Mouse (Mus musculus) skeletal muscle tissue, postnatal 0 days (tissue): ENCODE data around the gene Snx17. TPM values are rescaled to one million over a fixed set of nuclear protein-coding genes. Genes with fewer than 3 reads are reported as not detected.

Experiments
- polyA plus RNA-seq: library from polyadenylated mRNA; unstranded; fragments of >200 nt; fragmentation: Nextera tagmentation; extraction: Ambion mirVana; gene quantifications from 2 replicates; pipeline ENCODE4 v1.2.1, GENCODE M21; 2015

Snx17 gene
- 96.4 and 109 TPM in 2 replicates for polyA plus RNA-seq

DNA sequence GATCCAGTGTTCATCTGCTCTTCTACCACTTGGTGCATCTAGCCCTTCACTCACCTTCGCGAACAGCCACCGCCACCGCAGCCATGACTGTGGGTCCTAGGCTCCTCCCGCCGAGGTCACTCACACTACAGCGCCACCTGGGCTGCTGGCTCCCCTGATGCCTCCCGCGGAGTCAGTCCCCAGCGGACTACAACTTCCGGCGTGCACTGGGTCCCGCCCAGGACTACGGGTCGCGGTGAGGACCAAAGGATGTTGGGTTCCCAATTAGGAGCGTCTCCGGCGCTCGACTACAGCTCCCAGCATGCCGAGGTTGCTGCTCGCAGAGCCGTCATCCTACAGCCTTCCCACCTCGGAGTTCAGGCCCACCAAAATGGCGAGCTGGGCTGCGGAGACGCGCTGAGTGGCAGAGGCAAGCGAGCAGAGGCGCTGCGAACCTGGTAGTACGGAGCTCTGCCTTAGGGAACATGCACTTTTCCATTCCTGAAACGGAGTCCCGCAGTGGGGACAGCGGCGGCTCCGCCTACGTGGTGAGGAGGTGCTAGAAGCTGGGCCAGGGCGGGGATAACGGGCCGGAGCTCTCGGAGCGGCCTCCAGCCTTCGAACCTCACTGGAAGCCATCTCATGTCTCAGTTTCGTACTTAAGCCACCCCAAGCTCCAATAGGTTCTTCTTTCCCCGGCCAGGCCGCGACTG, at the start of gene Snx17, which contains the start of gene Eif2b4:
Gene Snx17 (plus strand): TSS at position 289 of the 692 bp plus-strand sequence.
Gene Eif2b4 (minus strand): TSS at position 492 of the 692 bp plus-strand sequence.

DNA sequence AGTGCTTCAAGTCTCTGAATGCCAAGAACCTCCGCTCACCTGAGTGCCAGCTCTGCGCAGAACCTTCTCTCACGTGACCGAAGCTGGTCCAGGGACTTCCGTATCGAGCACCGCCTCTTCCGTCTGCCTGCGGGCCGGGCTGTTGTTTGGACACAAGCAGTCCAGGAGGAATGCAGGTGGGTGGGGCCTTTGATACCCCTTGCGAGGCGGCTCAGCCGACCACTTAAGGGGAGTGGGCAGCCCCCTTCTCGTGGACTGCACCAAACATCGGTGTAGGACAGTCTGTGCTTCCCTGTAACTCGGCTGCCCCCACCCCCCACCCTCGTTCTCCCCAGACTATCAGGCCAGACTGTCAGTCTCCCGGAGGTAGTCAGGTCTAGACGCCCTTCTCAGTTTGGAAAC, 38.9 kb upstream of the Snx17 start, which contains the start of gene Mpv17:
Gene Mpv17 (minus strand): TSS at position 100 of the 402 bp plus-strand sequence.

DNA sequence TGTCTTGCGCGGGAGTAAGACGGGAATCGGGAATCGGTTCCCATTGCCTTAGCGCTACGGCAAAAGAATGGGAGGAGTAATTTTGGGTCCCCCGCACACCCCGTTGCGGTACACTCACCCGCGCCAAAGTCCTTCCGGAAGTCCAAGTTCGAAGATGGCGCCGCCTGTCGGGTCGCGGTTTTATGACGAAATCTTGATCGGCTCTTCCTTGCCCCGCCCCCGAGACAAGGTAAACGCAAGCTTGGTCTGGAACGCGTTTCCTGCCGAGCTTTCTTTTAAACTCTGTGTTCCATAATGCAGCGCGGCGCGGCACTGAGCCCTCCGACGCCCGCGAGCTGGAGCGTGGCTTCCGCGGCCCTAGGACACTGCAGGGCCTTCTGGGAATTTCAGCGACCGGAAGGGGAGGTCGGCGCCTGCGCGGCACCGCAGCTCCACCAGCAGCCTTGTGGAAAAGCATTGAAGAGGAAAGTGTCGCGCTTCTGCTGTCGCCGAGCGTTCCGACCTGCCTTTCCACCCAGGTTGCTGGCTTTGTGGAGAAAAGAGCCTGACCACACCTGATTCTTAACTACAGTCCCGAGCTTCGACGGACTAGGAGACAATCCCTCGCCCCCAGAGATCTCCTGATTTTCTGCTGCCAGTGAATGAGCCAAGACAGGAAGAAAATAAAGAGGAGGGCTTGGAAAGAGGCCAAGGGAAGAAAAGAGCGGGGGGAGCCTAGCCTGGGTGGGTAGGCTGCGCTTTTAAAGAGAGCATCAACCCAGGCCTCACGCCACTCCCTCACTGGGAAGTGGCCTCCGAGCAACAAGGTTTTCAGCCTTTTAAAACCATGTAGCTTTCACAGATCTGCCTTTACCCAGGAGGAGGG, 13.0 kb upstream of the Snx17 start, which contains the start of the genes Gm29609 and Gtf3c2:
Gene Gm29609 (minus strand): TSS at position 146 of the 865 bp plus-strand sequence.
Gene Gtf3c2 (minus strand): TSS at position 379 of the 865 bp plus-strand sequence.

DNA sequence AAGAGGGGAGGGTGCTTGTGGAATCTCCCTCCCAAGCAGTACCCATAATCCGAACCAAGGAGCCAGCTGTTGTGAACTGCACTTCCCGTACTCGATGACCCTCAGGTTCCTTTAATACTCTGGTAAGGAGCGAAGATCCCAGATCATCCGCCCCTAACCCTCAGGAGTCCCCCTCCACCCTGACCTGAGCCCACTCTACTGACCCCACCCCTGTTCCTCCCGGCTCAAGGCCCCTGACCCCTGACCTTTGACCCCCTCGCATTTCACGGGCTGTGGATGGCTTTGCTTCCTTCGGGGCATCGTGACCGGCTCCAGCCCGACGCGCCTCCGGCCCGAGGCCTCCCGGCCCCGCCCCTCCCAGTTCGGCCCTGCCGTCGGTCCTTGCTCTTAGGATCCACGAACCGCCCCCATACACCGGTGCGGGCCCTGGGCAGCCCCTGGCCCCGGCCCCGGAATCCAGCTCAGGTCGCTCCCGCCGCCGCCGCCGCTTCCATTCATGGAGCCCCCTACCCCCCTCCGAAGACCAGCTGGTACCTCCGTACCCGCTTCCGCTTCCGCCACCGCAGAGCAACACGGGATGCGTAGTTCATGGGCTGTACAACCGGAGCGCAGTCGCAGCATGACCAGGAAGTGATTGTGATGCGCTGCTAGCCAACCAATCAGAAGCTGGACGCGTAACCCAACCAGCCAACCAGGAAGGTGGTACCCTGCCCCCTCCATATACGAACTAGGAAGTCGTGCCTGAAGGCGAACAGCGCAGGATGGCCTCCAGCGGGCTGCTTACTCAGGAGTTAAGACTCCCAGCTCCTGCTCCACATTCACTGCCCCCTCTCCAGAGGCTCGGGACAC, 8.9 kb downstream of the Snx17 start, which contains the start of gene Zfp513:
Gene Zfp513 (minus strand): TSS at position 562 of the 849 bp plus-strand sequence.

DNA sequence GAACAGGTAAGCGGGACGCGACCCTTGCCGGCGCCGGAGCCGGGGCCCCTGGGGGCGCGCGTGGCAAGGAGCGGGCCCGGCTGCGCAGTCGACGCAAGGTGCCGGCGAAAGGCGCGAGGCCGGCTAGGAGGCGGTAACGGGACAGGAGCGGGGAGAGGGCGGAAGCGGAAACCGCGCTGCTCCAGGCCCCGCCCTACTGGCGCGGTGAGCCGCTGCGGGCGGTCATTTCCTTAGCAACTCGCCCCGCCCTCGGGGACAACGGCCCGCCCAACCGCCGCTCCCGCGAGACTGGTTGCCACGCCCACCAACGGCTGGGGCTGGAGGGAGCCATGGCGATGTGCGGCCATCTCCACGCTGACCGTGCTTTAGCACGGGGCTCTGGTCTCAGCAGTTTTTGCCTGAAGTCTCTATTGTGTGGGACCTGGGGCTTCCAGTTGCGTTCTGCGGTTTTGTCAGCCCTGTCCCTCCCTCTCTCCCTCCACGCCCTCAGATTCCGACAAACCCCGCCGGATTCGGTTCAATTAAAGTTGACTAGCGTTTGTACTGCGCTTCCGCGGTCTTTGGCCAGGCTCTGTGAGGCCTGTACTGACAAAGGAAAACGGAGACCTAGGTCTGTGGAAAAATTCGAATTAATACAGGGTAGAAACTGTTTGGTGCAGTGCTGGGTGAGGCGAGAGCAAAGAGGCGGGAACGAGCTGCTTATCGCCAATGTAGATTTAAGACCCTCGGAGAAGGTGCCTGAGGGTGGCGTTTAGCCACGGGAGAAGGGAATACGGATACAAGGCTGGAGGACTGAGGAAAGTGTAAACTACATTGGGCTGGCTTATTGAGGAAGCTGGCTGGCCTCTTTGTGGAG, 27.6 kb downstream of the Snx17 start, which contains the start of gene Ppm1g:
Gene Ppm1g (minus strand): TSS at position 240 of the 856 bp plus-strand sequence.

DNA sequence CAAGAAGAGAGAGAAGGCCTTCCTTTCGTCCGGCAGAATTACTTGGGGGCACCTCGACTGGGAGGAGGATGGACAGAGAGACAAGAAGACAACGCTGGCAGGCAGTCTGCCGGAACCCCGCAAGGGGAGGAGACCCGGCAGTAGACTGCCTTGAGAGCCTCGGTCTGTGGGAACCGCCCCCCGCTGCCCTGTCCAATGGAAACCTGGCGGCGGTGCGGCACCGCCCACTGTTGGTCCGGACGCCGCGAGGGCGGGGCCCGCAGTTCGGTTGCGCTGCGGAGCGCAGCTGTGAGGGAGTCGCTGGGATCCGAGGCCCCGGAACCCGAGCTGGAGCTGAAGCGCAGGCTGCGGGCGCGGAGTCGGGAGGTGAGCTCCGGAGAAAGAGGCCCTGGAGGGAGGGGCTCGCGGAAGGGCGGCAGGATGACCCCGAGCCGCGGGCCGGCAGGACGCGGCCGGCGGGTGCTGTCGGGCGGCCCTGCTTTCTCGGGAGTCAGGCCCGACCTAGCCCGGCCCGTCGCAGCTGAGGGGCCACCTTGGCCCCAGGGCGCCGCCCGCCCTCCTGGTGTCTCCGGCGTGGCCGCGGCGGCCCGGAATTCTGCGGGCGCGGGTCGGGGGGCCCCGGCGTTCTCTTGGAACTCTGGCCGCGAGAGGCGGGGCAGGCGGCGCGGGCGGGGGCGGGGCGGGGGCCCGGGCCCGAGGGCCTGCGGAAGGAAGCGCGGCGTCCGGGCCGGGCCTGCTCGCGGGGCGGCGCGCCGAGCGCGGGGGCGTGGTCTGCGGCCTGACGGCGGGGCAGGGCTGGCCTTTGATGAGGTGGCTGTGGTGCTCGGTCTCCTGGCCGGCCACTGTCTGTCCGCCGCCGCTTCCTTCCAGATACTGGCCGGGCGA, 47.9 kb downstream of the Snx17 start, which contains the start of the genes Nrbp1 and Gm9970:
Gene Nrbp1 (plus strand): TSS at position 228 of the 885 bp plus-strand sequence.
Gene Gm9970 (minus strand): TSS at position 596 of the 885 bp plus-strand sequence.

Other genes starting within 250 kb of the Snx17 start
- 18.3 and 20.6 TPM in 2 replicates for gene Cgref1, start 247.6 kb upstream of the Snx17 start, polyA plus RNA-seq
- gene Preb, start 232.9 kb upstream of the Snx17 start, polyA plus RNA-seq: 84.0 and 85.7 TPM in 2 replicates
- gene Tcf23, start 224.6 kb upstream of the Snx17 start, polyA plus RNA-seq: 0.07 TPM in 1 of 2 replicates, not detected in the other
- 262 and 282 TPM in 2 replicates for gene Atraid, start 144.9 kb upstream of the Snx17 start, polyA plus RNA-seq
- 10.1 and 11.2 TPM in 2 replicates for gene Slc5a6, start 144.3 kb upstream of the Snx17 start, polyA plus RNA-seq
- 6.1 and 6.4 TPM in 2 replicates for gene Cad, start 138.4 kb upstream of the Snx17 start, polyA plus RNA-seq
- not detected in 2 replicates for gene Dnajc5g, start 86.9 kb upstream of the Snx17 start, polyA plus RNA-seq
- 0.08 TPM in 1 of 2 replicates, not detected in the other for gene Slc30a3, start 85.0 kb upstream of the Snx17 start, polyA plus RNA-seq
- 210 and 232 TPM in 2 replicates for gene Trim54, start 76.5 kb upstream of the Snx17 start, polyA plus RNA-seq
- 1.1 TPM in 2 replicates for gene Ucn, start 54.4 kb upstream of the Snx17 start, polyA plus RNA-seq
- gene Mpv17, start 39.0 kb upstream of the Snx17 start, polyA plus RNA-seq: 62.8 and 67.1 TPM in 2 replicates
- gene Gm29609, start 13.3 kb upstream of the Snx17 start, polyA plus RNA-seq: 0.51 and 0.68 TPM in 2 replicates
- 20.8 and 21.8 TPM in 2 replicates for gene Gtf3c2, start 13.1 kb upstream of the Snx17 start, polyA plus RNA-seq
- gene Eif2b4, start 203 bp downstream of the Snx17 start, polyA plus RNA-seq: 61.4 and 74.4 TPM in 2 replicates
- 3.6 and 6.5 TPM in 2 replicates for gene Zfp513, start 9.1 kb downstream of the Snx17 start, polyA plus RNA-seq
- gene Ppm1g, start 27.5 kb downstream of the Snx17 start, polyA plus RNA-seq: 37.5 and 45.6 TPM in 2 replicates
- 95.9 and 102 TPM in 2 replicates for gene Nrbp1, start 47.6 kb downstream of the Snx17 start, polyA plus RNA-seq
- 0.87 TPM in 2 replicates for gene Gm9970, start 48.0 kb downstream of the Snx17 start, polyA plus RNA-seq
- 0.74 and 1.2 TPM in 2 replicates for gene Krtcap3, start 58.5 kb downstream of the Snx17 start, polyA plus RNA-seq
- 10.1 and 11.2 TPM in 2 replicates for gene Ift172, start 97.9 kb downstream of the Snx17 start, polyA plus RNA-seq
- gene Fndc4, start 102.9 kb downstream of the Snx17 start, polyA plus RNA-seq: 14.3 and 18.7 TPM in 2 replicates
- 0.19 and 0.22 TPM in 2 replicates for gene Gckr, start 104.2 kb downstream of the Snx17 start, polyA plus RNA-seq